Mouse (Mus musculus) mouse embryonic stem cell (cell line): ENCODE results near the gene Cab39l.

ENCODE experiments used
- in situ Hi-C, 2 experiments: fragments of 300-500 bp; cut with MboI; formaldehyde crosslinking; loops; 1 replicate in 1 of 2; 3 replicates in 1 of 2; pipeline ENCODE4 v1.14.3; 2019 to 2020; ENCODE audit warnings: low sequenced_read_pairs in 2 of 2, low pct_unique_long_range_greater_than_20kb in 1 of 2, mixed read lengths in 1 of 2; ENCODE audit not compliant: unreplicated experiment in 1 of 2

Gene Cab39l

GRCm38 (mm10) chr14:59550841-59551240 is 110.1 kb downstream of the Cab39l start:
- in situ Hi-C loops: loop anchor here in 1 of 2 experiments (10.0 to 25.0 kb wide), 2 partner anchors 86 to 214 kb away; partner anchors contain the start of gene Phf11b

GRCm38 (mm10) chr14:59551956-59552355 is 111.2 kb downstream of the Cab39l start:
- in situ Hi-C loops: loop anchor here in 1 of 2 experiments (10.0 to 25.0 kb wide), 2 partner anchors 87 to 215 kb away; partner anchors contain the start of gene Phf11b

- in situ Hi-C loops: loop anchor here in 1 of 2 experiments (10.0 to 25.0 kb wide), 2 partner anchors 89 to 217 kb away; partner anchors contain the start of gene Phf11b
Measured at GRCm38 (mm10) chr14:59554025-59554424, 113.3 kb downstream of the Cab39l start.

GRCm38 (mm10) chr14:59555018-59555417 is 114.2 kb downstream of the Cab39l start:
- in situ Hi-C loops: loop anchor here in 1 of 2 experiments (10.0 to 25.0 kb wide), 2 partner anchors 90 to 218 kb away; partner anchors contain the start of gene Phf11b

- in situ Hi-C loops: loop anchor here in 1 of 2 experiments (10.0 to 25.0 kb wide), 2 partner anchors 91 to 219 kb away; partner anchors contain the start of gene Phf11b
Measured at GRCm38 (mm10) chr14:59555928-59556531, 115.3 kb downstream of the Cab39l start.

GRCm38 (mm10) chr14:59557071-59557470 is 116.3 kb downstream of the Cab39l start:
- in situ Hi-C loops: loop anchor here in 1 of 2 experiments (10.0 to 25.0 kb wide), 2 partner anchors 92 to 220 kb away; partner anchors contain the start of gene Phf11b

GRCm38 (mm10) chr14:59557886-59558285 is 117.1 kb downstream of the Cab39l start:
- in situ Hi-C loops: loop anchor here in 1 of 2 experiments (10.0 to 25.0 kb wide), 2 partner anchors 93 to 221 kb away; partner anchors contain the start of gene Phf11b

GRCm38 (mm10) chr14:59566756-59567155 is 126.0 kb downstream of the Cab39l start:
- in situ Hi-C loops: loop anchor here in 1 of 2 experiments (25.0 kb wide), 1 partner anchor 229 kb away; the partner anchor contains the start of gene Phf11b

- in situ Hi-C loops: no loop called here
Measured at GRCm38 (mm10) chr14:59576385-59576784, 135.6 kb downstream of the Cab39l start.

GRCm38 (mm10) chr14:59590614-59591013 is 149.8 kb downstream of the Cab39l start:
- in situ Hi-C loops: no loop called here

GRCm38 (mm10) chr14:59591901-59592300 is 151.1 kb downstream of the Cab39l start:
- in situ Hi-C loops: no loop called here

GRCm38 (mm10) chr14:59592593-59592992 is 151.8 kb downstream of the Cab39l start:
- in situ Hi-C loops: no loop called here

- in situ Hi-C loops: no loop called here
Measured at GRCm38 (mm10) chr14:59594988-59595387, 154.2 kb downstream of the Cab39l start.

- in situ Hi-C loops: no loop called here
Measured at GRCm38 (mm10) chr14:59597398-59598259, 156.9 kb downstream of the Cab39l start, which contains the start of gene Cdadc1. TSS of gene Cdadc1 (minus strand) at chr14:59597959.

GRCm38 (mm10) chr14:59598260-59598627 is 157.5 kb downstream of the Cab39l start:
- in situ Hi-C loops: no loop called here

GRCm38 (mm10) chr14:59604002-59604645 is 163.4 kb downstream of the Cab39l start:
- in situ Hi-C loops: loop anchor here in 1 of 2 experiments (10.0 kb wide), 1 partner anchor 411 kb away; no protein-coding TSS in a partner anchor

GRCm38 (mm10) chr14:59605671-59606353 is 165.0 kb downstream of the Cab39l start:
- in situ Hi-C loops: loop anchor here in 1 of 2 experiments (10.0 kb wide), 1 partner anchor 409 kb away; no protein-coding TSS in a partner anchor

- in situ Hi-C loops: loop anchor here in 1 of 2 experiments (10.0 kb wide), 1 partner anchor 408 kb away; no protein-coding TSS in a partner anchor
Measured at GRCm38 (mm10) chr14:59607021-59607420, 166.2 kb downstream of the Cab39l start.
